Mouse (Mus musculus) lung, postnatal 0 days (tissue): Measurements from ENCODE around the gene Rcc1. TPM values are rescaled to one million over a fixed set of nuclear protein-coding genes. Genes with fewer than 3 reads are reported as not detected.

Experiments used
- ATAC-seq: fragments of 200-750 bp; cut with Nextera tagmentation; 2 replicates; pipeline ENCODE4 v1.8.0; 2017; ENCODE audit warnings: moderate library complexity
- DNase-seq: peaks from one replicate; pipeline ENCODE4 v3.0.0-alpha.2; 2016; ENCODE audit warnings: low spot score
- H3K27ac ChIP-seq: fragments of 300-500 bp; sonication (generic); 2 replicates; pipeline ENCODE4 v1.5.1; 2014; ENCODE audit warnings: antibody characterized with exemption, mild to moderate bottlenecking, low read length, mixed read lengths
- H3K27me3 ChIP-seq: fragments of 300-500 bp; sonication (generic); replicated peaks from 2 replicates; pipeline ENCODE4 v1.6.1; 2014; ENCODE audit warnings: low read length, mixed read lengths; ENCODE audit not compliant: insufficient read depth
- H3K36me3 ChIP-seq: fragments of 300-500 bp; sonication (generic); 2 replicates; pipeline ENCODE4 v1.6.1; 2014; ENCODE audit warnings: low read length, mixed read lengths; ENCODE audit not compliant: insufficient read depth
- H3K4me1 ChIP-seq: fragments of 300-500 bp; sonication (generic); 2 replicates; pipeline ENCODE4 v1.6.1; 2014; ENCODE audit warnings: antibody characterized with exemption, low read depth, low read length, mixed read lengths; ENCODE audit not compliant: insufficient read depth
- H3K4me2 ChIP-seq: fragments of 300-500 bp; sonication (generic); replicated peaks from 2 replicates; pipeline ENCODE4 v1.6.1; 2014; ENCODE audit warnings: low read depth, mild to moderate bottlenecking, low read length, moderate library complexity, mixed read lengths
- H3K4me3 ChIP-seq: fragments of 300-500 bp; sonication (generic); 2 replicates; pipeline ENCODE4 v1.5.1; 2014; ENCODE audit warnings: low read depth, low read length
- H3K9ac ChIP-seq: fragments of 300-500 bp; sonication (generic); replicated peaks from 2 replicates; pipeline ENCODE4 v1.6.1; 2014; ENCODE audit warnings: low read depth, mild to moderate bottlenecking
- H3K9me3 ChIP-seq: fragments of 300-500 bp; sonication (generic); 2 replicates; pipeline ENCODE4 v1.6.1; 2016; ENCODE audit warnings: low read length, mixed read lengths
- CTCF ChIP-seq: IDR thresholded peaks from 2 replicates; pipeline ENCODE4 v1.5.1; 2016; ENCODE audit warnings: antibody characterized with exemption, mild to moderate bottlenecking
- EP300 ChIP-seq: IDR thresholded peaks from 2 replicates; pipeline ENCODE4 v1.6.1; 2016; ENCODE audit warnings: antibody characterized with exemption, mild to moderate bottlenecking, control low read depth
- WGBS: fragments of 180-500 bp; shearing (Covaris S2); extraction: QIAGEN DNeasy Blood & Tissue Kit; methylation state at CpG from one replicate; pipeline ENCODE4 v1.1.7; 2014; 5-methylcytosine and 5-hydroxymethylcytosine counted together
- polyA plus RNA-seq: library from polyadenylated mRNA; unstranded; fragments of >200 nt; fragmentation: Nextera tagmentation; extraction: Ambion mirVana; gene quantifications from 2 replicates; pipeline ENCODE4 v1.2.1, GENCODE M21; 2015

The Rcc1 gene
- polyA plus RNA-seq, 1 experiment from 2014 or later: 14.3 TPM

GRCm38 (mm10) chr4:132352739-132353138 is 666 bp downstream of the Rcc1 start:
- WGBS: under 1% methylated on average over 14 of the region's 14 CpGs
- Histone ChIP-seq H3K9ac (peak overlapping the region; percentile 69), H3K36me3 (no peaks in the 10 kb centered on the region), H3K9me3 (no peaks in the 10 kb centered on the region), H3K27me3 (no peaks in the 10 kb centered on the region), H3K4me3 (peak overlapping the region; percentile 71), H3K27ac (peak overlapping the region; percentile 92), H3K4me1 (peaks cover 8% of the 10 kb centered on the region; the same call in 1 of the 2 replicates), H3K4me2 (peak overlapping the region; percentile 74)
- no peak for TF ChIP-seq CTCF
- no peak for TF ChIP-seq EP300
- ATAC-seq (peak; percentile 31), DNase-seq (peak; percentile 36)

GRCm38 (mm10) chr4:132351401-132351800 is 2.0 kb downstream of the Rcc1 start:
- no peaks in the 10 kb centered on the region for H3K36me3 ChIP-seq
- H3K9ac ChIP-seq: no peak overlapping the region
- no peak for TF ChIP-seq EP300
- TF ChIP-seq CTCF: no peak
- ATAC-seq (no peak), DNase-seq (no peak)
- no peak overlapping the region for H3K4me3 ChIP-seq
- peaks cover 8% of the 10 kb centered on the region; the same call in 1 of the 2 replicates for H3K4me1 ChIP-seq
- no peak overlapping the region for H3K27ac ChIP-seq
- H3K4me2 ChIP-seq: 0 out of 2 replicates have a peak overlapping the region, but pooled peaks have one; percentile 74
- WGBS: 8% methylated on average over 1 of the region's 1 CpGs
- no peaks in the 10 kb centered on the region for H3K27me3 ChIP-seq
- H3K9me3 ChIP-seq: no peaks in the 10 kb centered on the region

- Histone ChIP-seq H3K9me3 (no peaks in the 10 kb centered on the region), H3K36me3 (no peaks in the 10 kb centered on the region), H3K4me1 (peaks cover 8% of the 10 kb centered on the region; the same call in 1 of the 2 replicates), H3K27ac (no peak overlapping the region), H3K4me3 (no peak overlapping the region), H3K9ac (no peak overlapping the region), H3K27me3 (no peaks in the 10 kb centered on the region), H3K4me2 (no peak overlapping the region)
- WGBS: 81% methylated on average over 3 of the region's 3 CpGs
- DNase-seq: no peak
- ATAC-seq: no peak
- TF ChIP-seq CTCF (no peak), EP300 (no peak)
Observed at GRCm38 (mm10) chr4:132350854-132351253, 2.6 kb downstream of the Rcc1 start.

GRCm38 (mm10) chr4:132350123-132350740 is 3.2 kb downstream of the Rcc1 start:
- no peak overlapping the region for H3K4me2 ChIP-seq
- TF ChIP-seq EP300 (no peak), CTCF (no peak)
- no peaks in the 10 kb centered on the region for H3K9me3 ChIP-seq
- no peak overlapping the region for H3K4me3 ChIP-seq
- H3K9ac ChIP-seq: no peak overlapping the region
- H3K27ac ChIP-seq: no peak overlapping the region
- no peaks in the 10 kb centered on the region for H3K27me3 ChIP-seq
- H3K36me3 ChIP-seq: no peaks in the 10 kb centered on the region
- no peak for DNase-seq
- H3K4me1 ChIP-seq: peaks cover 8% of the 10 kb centered on the region; the same call in 1 of the 2 replicates
- 50% methylated on average over 2 of the region's 2 CpGs for WGBS
- no peak for ATAC-seq

- no peak overlapping the region for H3K27ac ChIP-seq
- DNase-seq (no peak), ATAC-seq (no peak)
- TF ChIP-seq CTCF (peak; percentile 25), EP300 (no peak)
- peaks cover 10% of the 10 kb centered on the region; the same call in 1 of the 2 replicates for H3K4me1 ChIP-seq
- H3K4me2 ChIP-seq: no peak overlapping the region
- no peak overlapping the region for H3K9ac ChIP-seq
- no peaks in the 10 kb centered on the region for H3K36me3 ChIP-seq
- no peak overlapping the region for H3K4me3 ChIP-seq
- WGBS: 62% methylated on average over 3 of the region's 3 CpGs
- no peaks in the 10 kb centered on the region for H3K27me3 ChIP-seq
- H3K9me3 ChIP-seq: no peaks in the 10 kb centered on the region
Observed at GRCm38 (mm10) chr4:132349495-132350122, 3.8 kb downstream of the Rcc1 start.

- no peaks in the 10 kb centered on the region for H3K36me3 ChIP-seq
- H3K4me3 ChIP-seq: no peak overlapping the region
- no peak overlapping the region for H3K27ac ChIP-seq
- no peak overlapping the region for H3K9ac ChIP-seq
- ATAC-seq (no peak), DNase-seq (peak; percentile 19)
- no peak overlapping the region for H3K4me2 ChIP-seq
- no peaks in the 10 kb centered on the region for H3K27me3 ChIP-seq
- WGBS: 30% methylated on average over 3 of the region's 3 CpGs
- TF ChIP-seq EP300: no peak
- peak; percentile 34 for TF ChIP-seq CTCF
- peaks cover 8% of the 10 kb centered on the region; the same call in 1 of the 2 replicates for H3K4me1 ChIP-seq
- H3K9me3 ChIP-seq: no peaks in the 10 kb centered on the region
Observed at GRCm38 (mm10) chr4:132346661-132347060, 6.7 kb downstream of the Rcc1 start.
